Mouse (Mus musculus): ENCODE data around the gene Fam229a.
A peak's percentile ranks its signal among the peaks of the same experiment; 100 is the strongest.

Fam229a gene

GRCm38 (mm10) chr4:129509650-129510049, 18.7 kb downstream of the Fam229a start:
- Histone ChIP-seq H3K27me3 (ENCODE audit: insufficient read depth, low read length) (no peaks in the 10 kb centered on the region), H3K36me3 (ENCODE audit: insufficient read depth, low read length) (peaks cover 2% of the 10 kb centered on the region), H3K4me3 (replicated peaks; ENCODE audit: low read length) (peak overlapping the region; percentile 43), H3K4me1 (replicated peaks; ENCODE audit: low read depth, low read length) (peaks cover 72% of the 10 kb centered on the region), H3K9me3 (ENCODE audit: low read length) (no peaks in the 10 kb centered on the region)
- TF ChIP-seq CTCF (conservative IDR thresholded peaks at IDR 0.05; ENCODE audit: low read length): no peak
- no peak for TF ChIP-seq POU5F1 (IDR thresholded peaks at IDR 0.05; ENCODE audit: borderline replicate concordance, low read length)
- no peak for TF ChIP-seq NANOG (IDR thresholded peaks at IDR 0.05; ENCODE audit: borderline replicate concordance, low read length)

GRCm38 (mm10) chr4:129510723-129511412, 19.9 kb downstream of the Fam229a start:
- H3K9me3 ChIP-seq (ENCODE audit: low read length): no peaks in the 10 kb centered on the region
- H3K27me3 ChIP-seq (ENCODE audit: insufficient read depth, low read length): no peaks in the 10 kb centered on the region
- H3K36me3 ChIP-seq (ENCODE audit: insufficient read depth, low read length): peaks cover 15% of the 10 kb centered on the region
- 0 out of 2 replicates have a peak overlapping the region, but pooled peaks have one; percentile 32 for H3K4me3 ChIP-seq (replicated peaks; ENCODE audit: low read length)
- peaks cover 72% of the 10 kb centered on the region for H3K4me1 ChIP-seq (replicated peaks; ENCODE audit: low read depth, low read length)
- TF ChIP-seq CTCF (conservative IDR thresholded peaks at IDR 0.05; ENCODE audit: low read length) (no peak), NANOG (IDR thresholded peaks at IDR 0.05; ENCODE audit: borderline replicate concordance, low read length) (no peak), POU5F1 (IDR thresholded peaks at IDR 0.05; ENCODE audit: borderline replicate concordance, low read length) (no peak)

- Histone ChIP-seq H3K9me3 (ENCODE audit: low read length) (no peaks in the 10 kb centered on the region), H3K4me3 (replicated peaks; ENCODE audit: low read length) (no peak overlapping the region), H3K36me3 (ENCODE audit: insufficient read depth, low read length) (peaks cover 17% of the 10 kb centered on the region), H3K4me1 (replicated peaks; ENCODE audit: low read depth, low read length) (peaks cover 73% of the 10 kb centered on the region), H3K27me3 (ENCODE audit: insufficient read depth, low read length) (no peaks in the 10 kb centered on the region)
- TF ChIP-seq POU5F1 (IDR thresholded peaks at IDR 0.05; ENCODE audit: borderline replicate concordance, low read length) (no peak), NANOG (IDR thresholded peaks at IDR 0.05; ENCODE audit: borderline replicate concordance, low read length) (no peak), CTCF (conservative IDR thresholded peaks at IDR 0.05; ENCODE audit: low read length) (no peak)
These were observed 20.6 kb downstream of the Fam229a start for GRCm38 (mm10) chr4:129511413-129512096.

DNA sequence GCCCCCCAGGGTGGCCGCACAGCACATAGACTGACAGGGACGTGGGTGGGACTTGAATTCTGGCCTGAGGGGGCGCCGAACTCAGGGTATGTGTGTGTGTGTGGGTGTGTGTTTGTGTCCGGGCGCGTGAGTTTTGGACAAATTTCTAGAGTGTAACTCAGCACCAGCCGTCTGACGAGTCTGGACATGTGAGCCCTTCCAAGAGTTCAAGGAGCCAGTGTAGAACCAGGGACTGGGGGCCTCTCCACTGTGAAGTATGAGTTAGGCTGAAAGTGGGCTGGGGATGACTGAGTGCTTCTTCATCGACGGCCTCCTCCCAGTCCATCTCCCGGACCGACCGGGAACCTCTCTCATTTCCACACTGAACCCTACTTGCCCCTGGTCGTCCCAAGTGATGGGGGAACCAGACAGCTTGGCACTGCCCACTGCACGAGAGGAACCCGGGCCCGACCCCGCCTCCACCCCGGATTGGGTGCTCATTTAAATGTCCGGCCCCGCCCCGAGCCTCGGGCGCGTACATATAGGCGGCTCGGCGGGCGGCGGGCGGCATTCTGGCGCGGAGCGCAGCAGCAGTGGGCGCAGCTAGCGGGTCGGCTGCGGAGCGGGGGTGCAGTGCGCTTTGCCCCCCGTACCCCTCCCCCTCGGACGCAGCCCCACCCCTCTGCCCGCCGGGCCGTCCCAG, 22.2 kb downstream of the Fam229a start, which contains the start of gene Marcksl1:
Gene Marcksl1 (plus strand): TSS at position 496 of the 682 bp plus-strand sequence.
- no peak for TF ChIP-seq CTCF (conservative IDR thresholded peaks at IDR 0.05; ENCODE audit: low read length)
- no peak for TF ChIP-seq NANOG (IDR thresholded peaks at IDR 0.05; ENCODE audit: borderline replicate concordance, low read length)
- TF ChIP-seq POU5F1 (IDR thresholded peaks at IDR 0.05; ENCODE audit: borderline replicate concordance, low read length): no peak
- Histone ChIP-seq H3K4me3 (replicated peaks; ENCODE audit: low read length) (peak within 1 kb of the TSS; percentile 91), H3K36me3 (ENCODE audit: insufficient read depth, low read length) (peaks cover 34% of the 10 kb centered on the region), H3K9me3 (ENCODE audit: low read length) (no peaks in the 10 kb centered on the region), H3K4me1 (replicated peaks; ENCODE audit: low read depth, low read length) (peaks cover 75% of the 10 kb centered on the region), H3K27me3 (ENCODE audit: insufficient read depth, low read length) (no peaks in the 10 kb centered on the region)

GRCm38 (mm10) chr4:129513891-129514290, 22.9 kb downstream of the Fam229a start:
- Histone ChIP-seq H3K4me3 (replicated peaks; ENCODE audit: low read length) (peak overlapping the region; percentile 91), H3K36me3 (ENCODE audit: insufficient read depth, low read length) (peaks cover 40% of the 10 kb centered on the region), H3K4me1 (replicated peaks; ENCODE audit: low read depth, low read length) (peaks cover 72% of the 10 kb centered on the region), H3K27me3 (ENCODE audit: insufficient read depth, low read length) (no peaks in the 10 kb centered on the region), H3K9me3 (ENCODE audit: low read length) (no peaks in the 10 kb centered on the region)
- TF ChIP-seq CTCF (conservative IDR thresholded peaks at IDR 0.05; ENCODE audit: low read length) (no peak), POU5F1 (IDR thresholded peaks at IDR 0.05; ENCODE audit: borderline replicate concordance, low read length) (no peak), NANOG (IDR thresholded peaks at IDR 0.05; ENCODE audit: borderline replicate concordance, low read length) (no peak)

DNA sequence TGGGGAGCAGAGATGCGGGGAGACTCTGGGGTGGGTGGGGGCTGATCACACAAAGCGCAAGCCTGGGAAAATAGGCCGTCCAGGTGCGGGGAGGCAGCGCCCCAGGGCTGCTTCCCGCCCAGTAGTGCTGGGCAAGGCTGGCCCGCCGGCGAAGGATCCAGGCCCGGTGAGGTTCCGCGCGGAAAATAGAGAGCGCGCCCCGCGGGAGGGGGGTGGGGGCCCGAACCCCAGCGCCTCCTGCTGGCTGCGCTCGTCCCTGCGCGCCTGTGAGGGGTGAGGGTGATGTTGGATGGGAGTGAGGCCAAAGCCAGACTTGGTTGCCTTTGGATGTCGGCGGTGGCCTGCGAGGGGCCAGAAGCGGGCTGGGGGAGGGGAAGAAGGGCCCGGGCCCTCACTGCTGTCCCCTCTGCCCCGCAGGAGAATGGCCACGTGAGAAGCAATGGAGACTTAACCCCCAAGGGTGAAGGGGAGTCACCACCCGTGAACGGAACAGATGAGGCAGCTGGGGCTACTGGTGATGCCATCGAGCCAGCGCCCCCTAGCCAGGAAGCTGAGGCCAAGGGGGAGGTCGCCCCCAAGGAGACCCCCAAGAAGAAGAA, 23.4 kb downstream of the Fam229a start:
- Histone ChIP-seq H3K4me3 (replicated peaks; ENCODE audit: low read length) (peak overlapping the region; percentile 91), H3K36me3 (ENCODE audit: insufficient read depth, low read length) (peaks cover 45% of the 10 kb centered on the region), H3K27me3 (ENCODE audit: insufficient read depth, low read length) (no peaks in the 10 kb centered on the region), H3K4me1 (replicated peaks; ENCODE audit: low read depth, low read length) (peaks cover 67% of the 10 kb centered on the region), H3K9me3 (ENCODE audit: low read length) (no peaks in the 10 kb centered on the region)
- TF ChIP-seq CTCF (conservative IDR thresholded peaks at IDR 0.05; ENCODE audit: low read length) (no peak), POU5F1 (IDR thresholded peaks at IDR 0.05; ENCODE audit: borderline replicate concordance, low read length) (no peak), NANOG (IDR thresholded peaks at IDR 0.05; ENCODE audit: borderline replicate concordance, low read length) (no peak)

GRCm38 (mm10) chr4:129516925-129517324, 25.9 kb downstream of the Fam229a start:
- no peaks in the 10 kb centered on the region for H3K9me3 ChIP-seq (ENCODE audit: low read length)
- no peak for TF ChIP-seq POU5F1 (IDR thresholded peaks at IDR 0.05; ENCODE audit: borderline replicate concordance, low read length)
- H3K4me1 ChIP-seq (replicated peaks; ENCODE audit: low read depth, low read length): peaks cover 43% of the 10 kb centered on the region
- H3K36me3 ChIP-seq (ENCODE audit: insufficient read depth, low read length): peaks cover 70% of the 10 kb centered on the region
- no peak overlapping the region for H3K4me3 ChIP-seq (replicated peaks; ENCODE audit: low read length)
- no peaks in the 10 kb centered on the region for H3K27me3 ChIP-seq (ENCODE audit: insufficient read depth, low read length)

- H3K4me1 ChIP-seq (replicated peaks; ENCODE audit: low read depth, low read length): peaks cover 30% of the 10 kb centered on the region
- peaks cover 86% of the 10 kb centered on the region for H3K36me3 ChIP-seq (ENCODE audit: insufficient read depth, low read length)
- no peak overlapping the region for H3K4me3 ChIP-seq (replicated peaks; ENCODE audit: low read length)
- no peaks in the 10 kb centered on the region for H3K9me3 ChIP-seq (ENCODE audit: low read length)
- TF ChIP-seq NANOG (IDR thresholded peaks at IDR 0.05; ENCODE audit: borderline replicate concordance, low read length) (no peak), POU5F1 (IDR thresholded peaks at IDR 0.05; ENCODE audit: borderline replicate concordance, low read length) (no peak), CTCF (conservative IDR thresholded peaks at IDR 0.05; ENCODE audit: low read length) (no peak)
- no peaks in the 10 kb centered on the region for H3K27me3 ChIP-seq (ENCODE audit: insufficient read depth, low read length)
These were observed 27.5 kb downstream of the Fam229a start for GRCm38 (mm10) chr4:129518519-129518918.
